Comparison of ENCODE assay signal across 24 mouse cellular contexts in the genomic region with DNA sequence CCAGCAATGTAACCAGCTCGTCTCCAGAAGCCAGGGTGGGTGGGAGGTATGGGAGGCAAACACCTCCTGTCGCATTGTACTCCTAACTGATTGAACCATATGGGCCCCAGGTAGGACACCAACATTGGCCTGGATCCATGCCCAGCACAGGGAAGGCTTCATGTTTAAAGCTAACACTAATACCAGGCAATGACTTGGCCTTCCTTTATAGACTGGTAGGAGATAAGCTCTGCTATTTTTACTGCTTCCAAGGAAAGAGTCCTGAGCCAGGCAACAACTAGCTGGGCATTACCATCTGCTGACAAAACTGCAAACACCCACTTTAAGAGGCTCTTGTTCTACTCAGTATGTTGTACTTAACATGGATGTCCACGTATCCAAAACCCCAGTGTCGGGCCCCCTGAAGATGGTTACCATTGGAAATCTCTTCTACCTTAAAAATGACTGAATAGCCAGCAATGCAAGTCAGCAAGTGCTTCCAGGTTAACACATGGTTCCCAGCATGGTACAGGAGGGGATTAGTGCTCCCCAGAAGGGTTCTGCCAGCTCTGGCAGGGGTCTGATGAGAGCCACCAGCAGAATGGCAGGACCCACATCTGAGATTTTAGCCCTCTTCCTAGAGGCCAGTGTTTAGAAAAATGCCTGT. TPM values are rescaled to one million over a fixed set of nuclear protein-coding genes. Genes with fewer than 3 reads are reported as not detected.
DNase-seq lines count a peak whose midpoint lies in the region; ATAC-seq and TF ChIP-seq lines count a peak whose summit lies in the region.
"Had no signal": no experiment of that assay in that cellular context is flagged by ENCODE, and none has a peak within 500 bp of the region (broad histone marks: within the 10 kb centered on the region; RNA-seq: fewer than 3 reads in every experiment).

No protein-coding gene starts in this region.

- H3K27ac ChIP-seq in layer of hippocampus, adult 2 months, result no peak overlapping the region; the same call in 1 of the 2 replicates
- H3K27ac ChIP-seq in intestine, postnatal 0 days (ENCODE audit: low read depth, low read length), result peak overlapping the region; percentile 46
- H3K27ac ChIP-seq in kidney, embryonic 16.5 days (ENCODE audit: low read length), result no peak overlapping the region
- H3K27ac ChIP-seq: kidney, postnatal 0 days; limb, embryonic 10.5 days; liver, embryonic 13.5 days; lung, embryonic 15.5 days; midbrain, embryonic 13.5 days had no signal

- TF ChIP-seq CTCF in layer of hippocampus, adult 2 months (conservative IDR thresholded peaks at IDR 0.05), result no peak
- TF ChIP-seq CTCF in intestine, postnatal 0 days (IDR thresholded peaks at IDR 0.05; ENCODE audit: low read depth), result no peak

- no peak overlapping the region for H3K4me2 ChIP-seq in intestine, postnatal 0 days (replicated peaks; ENCODE audit: low read depth)
- no peak overlapping the region for H3K4me2 ChIP-seq in kidney, embryonic 16.5 days (replicated peaks; ENCODE audit: low read depth, low read length)
- H3K4me2 ChIP-seq: liver, embryonic 13.5 days; lung, embryonic 15.5 days; midbrain, embryonic 13.5 days had no signal

- WGBS in intestine, postnatal 0 days, result 81% methylated on average over 4 of the region's 4 CpGs
- 90% methylated on average over 4 of the region's 4 CpGs for WGBS in kidney, embryonic 16.5 days

- ATAC-seq in intestine, postnatal 0 days, result peak; percentile 52; the same call in 1 of the 2 replicates
- ATAC-seq in kidney, embryonic 16.5 days (ENCODE audit: low FRiP score, low TSS enrichment), result no peak
- ATAC-seq: forebrain, postnatal 0 days; midbrain, embryonic 13.5 days had no signal

- no peaks in the 10 kb centered on the region for H3K4me1 ChIP-seq in intestine, postnatal 0 days (replicated peaks; ENCODE audit: control insufficient read depth, insufficient read depth, low read length)
- no peaks in the 10 kb centered on the region for H3K4me1 ChIP-seq in kidney, embryonic 16.5 days (ENCODE audit: insufficient read depth, low read length)
- H3K4me1 ChIP-seq: limb, embryonic 10.5 days; liver, embryonic 13.5 days; lung, embryonic 15.5 days; midbrain, embryonic 13.5 days had no signal

- no peak overlapping the region for H3K4me3 ChIP-seq in layer of hippocampus, adult 2 months
- H3K4me3 ChIP-seq in intestine, postnatal 0 days (ENCODE audit: low read depth, low read length), result no peak overlapping the region
- H3K4me3 ChIP-seq in kidney, embryonic 16.5 days (ENCODE audit: low read length), result no peak overlapping the region
- H3K4me3 ChIP-seq: limb, embryonic 10.5 days; liver, embryonic 13.5 days; lung, embryonic 15.5 days; midbrain, embryonic 13.5 days had no signal

- H3K27me3 ChIP-seq in intestine, postnatal 0 days (replicated peaks; ENCODE audit: control insufficient read depth, insufficient read depth, low read length), result no peaks in the 10 kb centered on the region
- no peaks in the 10 kb centered on the region for H3K27me3 ChIP-seq in kidney, embryonic 16.5 days (ENCODE audit: insufficient read depth, low read length)
- H3K27me3 ChIP-seq: liver, embryonic 13.5 days; lung, embryonic 15.5 days; midbrain, embryonic 13.5 days had no signal

- H3K9ac ChIP-seq in intestine, postnatal 0 days (ENCODE audit: low read depth, low read length), result no peak overlapping the region
- no peak overlapping the region for H3K9ac ChIP-seq in kidney, embryonic 16.5 days (replicated peaks; ENCODE audit: low read length)
- H3K9ac ChIP-seq: forebrain, postnatal 0 days; liver, embryonic 13.5 days; lung, embryonic 15.5 days; midbrain, embryonic 13.5 days had no signal

- DNase-seq in layer of hippocampus, adult 2 months (ENCODE audit: low spot score in 2 of 2), result peak; percentile 15 to 17
- DNase-seq in layer of hippocampus, postnatal 10 days (ENCODE audit: low spot score in 2 of 2), result no peak
- peak; percentile 89 for DNase-seq in cerebellum, adult 11 months
- DNase-seq in cerebellum, adult 8-10 months, result peak; percentile 90
- no peak for DNase-seq in urinary bladder, adult 18-20 months (ENCODE audit: low spot score in 2 of 2)
- DNase-seq: adrenal gland, postnatal 10 days; forebrain, postnatal 0 days; heart, adult 18-20 months; liver, embryonic 13.5 days; thymus, postnatal 36 days had no signal

- H3K9me3 ChIP-seq in intestine, postnatal 0 days (ENCODE audit: control insufficient read depth), result no peaks in the 10 kb centered on the region
- H3K9me3 ChIP-seq in kidney, embryonic 16.5 days (ENCODE audit: low read length), result no peaks in the 10 kb centered on the region
- H3K9me3 ChIP-seq: limb, embryonic 10.5 days; liver, embryonic 13.5 days; lung, embryonic 15.5 days; midbrain, embryonic 13.5 days had no signal

- peaks cover 35% of the 10 kb centered on the region for H3K36me3 ChIP-seq in intestine, postnatal 0 days (ENCODE audit: control insufficient read depth, insufficient read depth)
- H3K36me3 ChIP-seq in kidney, embryonic 16.5 days (ENCODE audit: insufficient read depth, low read length), result peaks cover 61% of the 10 kb centered on the region

RNA-seq across cellular contexts. Expression of gene E330009J07Rik, which starts 32.2 kb away (rescaled TPM):
- 10 to 100 TPM; 42.5 to 47.0 TPM for total RNA-seq in layer of hippocampus, adult 2 months (2021)
- total RNA-seq in layer of hippocampus, postnatal 10 days (2021), result 10 to 100 TPM; 35.6 to 39.5 TPM
- 4.4 TPM in 2 replicates for polyA plus RNA-seq in intestine, postnatal 0 days (2015; fragmentation: Nextera tagmentation; extraction: Ambion mirVana)
- polyA plus RNA-seq in kidney, embryonic 16.5 days (2015; fragmentation: Nextera tagmentation; extraction: Ambion mirVana), result 10.5 and 12.5 TPM in 2 replicates

RNA-seq across cellular contexts. Expression of gene Wee2, which starts 35.1 kb away (rescaled TPM):
- total RNA-seq in layer of hippocampus, adult 2 months (2021), result not detected
- total RNA-seq in layer of hippocampus, postnatal 10 days (2021), result not detected
- not detected in 2 replicates for polyA plus RNA-seq in intestine, postnatal 0 days (2015; fragmentation: Nextera tagmentation; extraction: Ambion mirVana)
- polyA plus RNA-seq in kidney, embryonic 16.5 days (2015; fragmentation: Nextera tagmentation; extraction: Ambion mirVana), result 0.12 TPM in 1 of 2 replicates, not detected in the other
- total RNA-seq: adrenal gland, postnatal 10 days; forebrain, postnatal 0 days; gastrocnemius, adult 8-10 months; heart, adult 18-20 months; layer of hippocampus, postnatal 14 days; megakaryocyte progenitor cell, adult 5-6 weeks; neutrophil, adult 5-6 weeks had no signal
- polyA plus RNA-seq: C2C12; heart, embryonic 16.5 days; liver, embryonic 13.5 days; lung, embryonic 15.5 days; spleen, adult 2 months; stomach, embryonic 16.5 days had no signal

Comparison
In these comparisons a context has a peak if more than half of its experiments do, and no peak if none do; other contexts are left out.
1. DNase-seq: peak in layer of hippocampus, adult 2 months (2 of 2), cerebellum, adult 11 months (single experiment) and cerebellum, adult 8-10 months (single experiment); none in layer of hippocampus, postnatal 10 days (0 of 2) and urinary bladder, adult 18-20 months (0 of 2).